In genomic region chrX:116125660-116126059, GRCm38 (mm10) we compare ENCODE assay signal across 16 mouse cellular contexts.
A peak's percentile ranks its signal among the peaks of the same experiment; 100 is the strongest.
DNase-seq lines count a peak whose midpoint lies in the region; TF ChIP-seq lines count a peak whose summit lies in the region.
"Had no signal": no experiment of that assay in that cellular context is flagged by ENCODE, and none has a peak within 500 bp of the region (broad histone marks: within the 10 kb centered on the region; RNA-seq: fewer than 3 reads in every experiment).

No protein-coding gene starts in this region.

- H3K79me2 ChIP-seq in MEL (ENCODE audit: control insufficient read depth, insufficient read depth, low read length, poor library complexity), result no peaks in the 10 kb centered on the region

- no peaks in the 10 kb centered on the region for H3K9me3 ChIP-seq in MEL (replicated peaks; ENCODE audit: insufficient read depth, low read length)
- H3K9me3 ChIP-seq: G1E had no signal

- H3K27ac ChIP-seq in MEL (ENCODE audit: control insufficient read depth, low read depth, low read length), result no peak overlapping the region

- no peak for DNase-seq in MEL (ENCODE audit: low read depth, low spot score)
- DNase-seq in heart, postnatal 4 days, result no peak
- DNase-seq: adrenal gland, adult 2 months; adrenal gland, adult 8-10 months; adrenal gland, postnatal 10 days; adrenal gland, postnatal 14 days; adrenal gland, postnatal 25 days; adrenal gland, postnatal 36 days; B cell, adult 2 months; cerebellum, adult 11 months; cerebellum, adult 11-12 months; cerebellum, adult 18-20 months; cerebellum, adult 2 months; cerebellum, adult 8-10 months had no signal

- peaks cover 0 to 3% of the 10 kb centered on the region in 2 experiments; a peak in 2 of 4 replicates for H3K36me3 ChIP-seq in MEL (ENCODE audit: control insufficient read depth in 1 of 2, insufficient read depth in 2 of 2, low read length in 2 of 2)
- H3K36me3 ChIP-seq: G1E had no signal

- TF ChIP-seq POLR2A in MEL (IDR thresholded peaks at IDR 0.05; ENCODE audit: control insufficient read depth in 1 of 2, insufficient read depth in 1 of 2, low read depth in 1 of 2, low read length in 2 of 2, poor library complexity in 1 of 2), result no peak

- no peaks in the 10 kb centered on the region for H3K4me1 ChIP-seq in MEL (ENCODE audit: control insufficient read depth in 1 of 2, insufficient read depth in 2 of 2, low read length in 2 of 2)

- no peak for TF ChIP-seq RAD21 in MEL (IDR thresholded peaks at IDR 0.05; ENCODE audit: low read depth, low read length)

- TF ChIP-seq CTCF in MEL (IDR thresholded peaks at IDR 0.05 in 2 of 3, conservative IDR thresholded peaks at IDR 0.05 in 1 of 3; ENCODE audit: control insufficient read depth in 1 of 3, insufficient read depth in 1 of 3, low read depth in 2 of 3, low read length in 3 of 3, poor library complexity in 1 of 3, severe bottlenecking in 1 of 3), result no peak

- H3K27me3 ChIP-seq in MEL (ENCODE audit: control insufficient read depth in 1 of 2, insufficient read depth in 2 of 2, low read length in 2 of 2), result no peaks in the 10 kb centered on the region
- H3K27me3 ChIP-seq: CH12.LX had no signal

- no peak overlapping the region for H3K9ac ChIP-seq in MEL (ENCODE audit: control insufficient read depth, low read depth, low read length, poor library complexity, severe bottlenecking)

- H3K4me3 ChIP-seq in MEL (ENCODE audit: control insufficient read depth in 1 of 2, insufficient read depth in 1 of 2, low read depth in 2 of 2, low read length in 2 of 2), result no peak overlapping the region

- TF ChIP-seq EP300 in MEL (IDR thresholded peaks at IDR 0.05; ENCODE audit: low read depth in 1 of 2, low read length in 2 of 2), result peak; percentile 37 to 73; a peak in 2 of 4 replicates

TF ChIP-seq in MEL, 35 proteins besides CTCF, POLR2A, EP300 and RAD21:
- TF ChIP-seq TCF12 (IDR thresholded peaks at IDR 0.05; ENCODE audit: low read depth, low read length), result peak; percentile 85
- TF ChIP-seq ETS1 (IDR thresholded peaks at IDR 0.05; ENCODE audit: low read depth, low read length), result peak; percentile 15; the same call in 1 of the 2 replicates
- TF ChIP-seq POLR2AphosphoS2 (IDR thresholded peaks at IDR 0.05; ENCODE audit: low read length), result no peak
- no peak for TF ChIP-seq MYC (IDR thresholded peaks at IDR 0.05; ENCODE audit: low read depth, low read length)
- TF ChIP-seq RCOR1 (IDR thresholded peaks at IDR 0.05; ENCODE audit: low read depth, low read length), result 0 out of 2 replicates have a peak, but pooled peaks have one; percentile 23
- TF ChIP-seq GATA1 (IDR thresholded peaks at IDR 0.05; ENCODE audit: low read depth, low read length), result peak; percentile 64
